Mouse (Mus musculus): ENCODE data around the gene Fbxw8.

GRCm38 (mm10) chr5:118033328-118033727, 121.9 kb downstream of the Fbxw8 start:
- no peak for TF ChIP-seq CTCF (IDR thresholded peaks at IDR 0.05; ENCODE audit: control insufficient read depth, insufficient read depth, insufficient replicate concordance, low read depth, low read length)
- TF ChIP-seq POLR2A (IDR thresholded peaks at IDR 0.05; ENCODE audit: control insufficient read depth, low read depth, low read length): no peak
